Mouse (Mus musculus) embryonic facial prominence, embryonic 14.5 days (tissue): Measurements from ENCODE around the gene Meox1. TPM values are rescaled to one million over a fixed set of nuclear protein-coding genes. Genes with fewer than 3 reads are reported as not detected.

Experiments used
- ATAC-seq: fragments of 200-750 bp; cut with Nextera tagmentation; 2 replicates; pipeline ENCODE4 v1.8.0; 2017; ENCODE audit warnings: low read depth, moderate number of reproducible peaks, moderate TSS enrichment
- DNase-seq: peaks from one replicate; pipeline ENCODE4 v3.0.0-alpha.2; 2015; ENCODE audit warnings: low spot score
- H3K27ac ChIP-seq: fragments of 300-500 bp; sonication (generic); replicated peaks from 2 replicates; pipeline ENCODE4 v1.5.1; 2014; ENCODE audit warnings: low read depth, mild to moderate bottlenecking, low read length, moderate library complexity
- H3K27me3 ChIP-seq: fragments of 300-500 bp; sonication (generic); replicated peaks from 2 replicates; pipeline ENCODE4 v1.6.1; 2014; ENCODE audit warnings: low read length; ENCODE audit not compliant: control insufficient read depth, insufficient read depth
- H3K36me3 ChIP-seq: fragments of 300-500 bp; sonication (generic); 2 replicates; pipeline ENCODE4 v1.6.1; 2014; ENCODE audit warnings: low read length, mixed read lengths; ENCODE audit not compliant: control insufficient read depth, insufficient read depth
- H3K4me1 ChIP-seq: fragments of 300-500 bp; sonication (generic); 2 replicates; pipeline ENCODE4 v1.6.1; 2014; ENCODE audit warnings: antibody characterized with exemption, low read length; ENCODE audit not compliant: control insufficient read depth, insufficient read depth
- H3K4me2 ChIP-seq: fragments of 300-500 bp; sonication (generic); 2 replicates; pipeline ENCODE4 v1.6.1; 2014; ENCODE audit warnings: low read depth, mild to moderate bottlenecking, low read length, moderate library complexity, mixed read lengths
- H3K4me3 ChIP-seq: fragments of 300-500 bp; sonication (generic); 2 replicates; pipeline ENCODE4 v1.5.1; 2014; ENCODE audit warnings: low read depth, mild to moderate bottlenecking, low read length
- H3K9ac ChIP-seq: fragments of 300-500 bp; sonication (generic); 2 replicates; pipeline ENCODE4 v1.6.1; 2014; ENCODE audit warnings: low read depth, mild to moderate bottlenecking, low read length, moderate library complexity, mixed read lengths
- H3K9me3 ChIP-seq: fragments of 300-500 bp; sonication (generic); 2 replicates; pipeline ENCODE4 v1.6.1; 2016; ENCODE audit warnings: low read length; ENCODE audit not compliant: control insufficient read depth
- WGBS: fragments of 180-500 bp; shearing (Covaris S2); extraction: QIAGEN DNeasy Blood & Tissue Kit; methylation state at CpG from one replicate; pipeline ENCODE4 v1.1.7; 2014; 5-methylcytosine and 5-hydroxymethylcytosine counted together
- polyA plus RNA-seq: library from polyadenylated mRNA; unstranded; fragments of >200 nt; fragmentation: Nextera tagmentation; extraction: Ambion mirVana; gene quantifications from 2 replicates; pipeline ENCODE4 v1.2.1, GENCODE M21; 2014

Gene Meox1
- polyA plus RNA-seq, 1 experiment from 2014 or later = 12.7 TPM

GRCm38 (mm10) chr11:101839426-101839825, 54.7 kb downstream of the Meox1 start:
- H3K27ac ChIP-seq = no peak overlapping the region
- ATAC-seq (peak; percentile 27; the same call in 1 of the 2 replicates), DNase-seq (peak; percentile 65)

DNA sequence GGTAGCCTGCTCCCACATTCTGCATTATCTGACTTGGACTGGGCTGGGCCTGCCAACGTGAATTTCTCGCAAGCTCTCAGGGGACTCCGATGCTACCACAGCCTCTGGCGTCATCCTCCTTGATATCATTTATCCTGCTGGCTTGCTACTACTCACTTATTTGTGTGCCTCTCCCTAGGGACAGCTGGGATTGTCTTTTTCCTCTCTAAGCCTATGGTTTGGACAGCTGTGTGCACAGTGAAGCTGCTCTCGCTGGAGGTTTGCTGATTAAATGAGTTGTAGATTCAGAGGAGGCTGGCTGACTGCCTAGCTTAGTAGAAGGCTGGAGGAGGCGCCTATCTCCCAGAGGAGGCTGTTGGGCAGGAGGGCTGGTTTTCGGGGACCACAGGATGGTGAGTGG, 62.2 kb downstream of the Meox1 start:
- H3K4me2 ChIP-seq = no peak overlapping the region
- peak overlapping the region; percentile 66 for H3K27ac ChIP-seq
- no peaks in the 10 kb centered on the region for H3K9me3 ChIP-seq
- no peak overlapping the region for H3K9ac ChIP-seq
- H3K27me3 ChIP-seq = no peaks in the 10 kb centered on the region
- no peaks in the 10 kb centered on the region for H3K36me3 ChIP-seq
- H3K4me3 ChIP-seq = no peak overlapping the region
- ATAC-seq (peak; percentile 76), DNase-seq (peak; percentile 90)
- peaks cover 21% of the 10 kb centered on the region for H3K4me1 ChIP-seq
- 44% methylated on average over 7 of the region's 7 CpGs for WGBS

More at GRCm38 (mm10) chr11:101839426-101839825, 54.7 kb downstream of the Meox1 start:
- Histone ChIP-seq H3K36me3 (no peaks in the 10 kb centered on the region), H3K4me1 (0 out of 2 replicates have a peak, but pooled peaks cover 8% of the 10 kb centered on the region), H3K27me3 (no peaks in the 10 kb centered on the region), H3K4me2 (no peak overlapping the region), H3K9me3 (peaks cover 5% of the 10 kb centered on the region; the same call in 1 of the 2 replicates), H3K4me3 (no peak overlapping the region), H3K9ac (no peak overlapping the region)
- 44% methylated on average over 5 of the region's 8 CpGs for WGBS

GRCm38 (mm10) chr11:101830616-101831015, 63.6 kb downstream of the Meox1 start:
- DNase-seq = peak; percentile 50
- peak; percentile 48; the same call in 1 of the 2 replicates for ATAC-seq
- 35% methylated on average over 8 of the region's 8 CpGs for WGBS
- peaks cover 21% of the 10 kb centered on the region for H3K4me1 ChIP-seq
- H3K36me3 ChIP-seq = no peaks in the 10 kb centered on the region
- H3K4me2 ChIP-seq = peak overlapping the region; percentile 35
- H3K4me3 ChIP-seq = no peak overlapping the region
- 0 out of 2 replicates have a peak overlapping the region, but pooled peaks have one; percentile 5 for H3K9ac ChIP-seq
- no peaks in the 10 kb centered on the region for H3K27me3 ChIP-seq
- H3K27ac ChIP-seq = peak overlapping the region; percentile 85
- no peaks in the 10 kb centered on the region for H3K9me3 ChIP-seq

DNA sequence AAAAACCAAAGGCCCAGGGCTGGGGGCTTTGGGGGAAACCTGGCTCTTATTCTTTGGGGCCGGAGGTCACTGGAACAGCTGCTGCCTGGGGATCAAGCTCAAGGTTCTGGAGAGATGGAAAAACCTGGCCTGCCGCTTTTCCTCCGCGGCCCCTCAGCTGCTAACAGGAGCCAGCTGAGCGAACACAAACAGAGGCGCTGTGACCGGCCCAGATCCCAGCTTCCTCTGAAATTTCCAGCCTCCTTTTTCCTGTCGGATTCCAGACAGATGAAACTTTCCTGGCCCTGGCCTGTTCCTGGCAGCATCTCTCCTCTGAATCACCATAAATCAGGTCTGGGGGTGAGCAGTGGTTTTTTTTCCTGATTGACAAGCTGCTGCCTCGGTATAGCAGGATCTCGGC, 64.1 kb downstream of the Meox1 start:
- H3K9me3 ChIP-seq = no peaks in the 10 kb centered on the region
- ATAC-seq = peak; percentile 83
- H3K27me3 ChIP-seq = no peaks in the 10 kb centered on the region
- DNase-seq = peak; percentile 93
- WGBS = 13% methylated on average over 9 of the region's 10 CpGs
- H3K27ac ChIP-seq = peak overlapping the region; percentile 85
- no peak overlapping the region for H3K4me3 ChIP-seq
- peak overlapping the region; percentile 5; the same call in 1 of the 2 replicates for H3K9ac ChIP-seq
- no peaks in the 10 kb centered on the region for H3K36me3 ChIP-seq
- H3K4me1 ChIP-seq = peaks cover 21% of the 10 kb centered on the region
- peak overlapping the region; percentile 35 for H3K4me2 ChIP-seq

GRCm38 (mm10) chr11:101828718-101829117, 65.5 kb downstream of the Meox1 start:
- no peaks in the 10 kb centered on the region for H3K27me3 ChIP-seq
- DNase-seq (no peak), ATAC-seq (no peak)
- no peaks in the 10 kb centered on the region for H3K9me3 ChIP-seq
- no peak overlapping the region for H3K4me2 ChIP-seq
- no peak overlapping the region for H3K27ac ChIP-seq
- H3K4me1 ChIP-seq = peaks cover 21% of the 10 kb centered on the region
- H3K4me3 ChIP-seq = no peak overlapping the region
- WGBS = 84% methylated on average over 4 of the region's 4 CpGs
- no peak overlapping the region for H3K9ac ChIP-seq
- H3K36me3 ChIP-seq = no peaks in the 10 kb centered on the region

Other genes starting within 250 kb of the Meox1 start
- gene Arl4d, start 228.8 kb downstream of the Meox1 start, polyA plus RNA-seq = 4.2 and 4.7 TPM in 2 replicates
- gene Dhx8, start 161.5 kb downstream of the Meox1 start, polyA plus RNA-seq = 28.1 and 31.5 TPM in 2 replicates
- 9.3 and 11.8 TPM in 2 replicates for gene Etv4, start 109.0 kb downstream of the Meox1 start, polyA plus RNA-seq
- not detected in 2 replicates for gene Sost, start 72.6 kb upstream of the Meox1 start, polyA plus RNA-seq
- not detected in 2 replicates for gene Cfap97d1, start 89.9 kb upstream of the Meox1 start, polyA plus RNA-seq
- gene Dusp3, start 92.6 kb upstream of the Meox1 start, polyA plus RNA-seq = 33.3 and 38.3 TPM in 2 replicates
- gene Mpp3, start 134.1 kb upstream of the Meox1 start, polyA plus RNA-seq = 6.3 and 6.4 TPM in 2 replicates
- gene Cd300lg, start 147.1 kb upstream of the Meox1 start, polyA plus RNA-seq = 0.70 and 0.85 TPM in 2 replicates
- 7.6 and 8.4 TPM in 2 replicates for gene Mpp2, start 194.1 kb upstream of the Meox1 start, polyA plus RNA-seq
- not detected in 2 replicates for gene Ppy, start 206.9 kb upstream of the Meox1 start, polyA plus RNA-seq
- 0.58 and 0.90 TPM in 2 replicates for gene Pyy, start 213.5 kb upstream of the Meox1 start, polyA plus RNA-seq